Mouse (Mus musculus) erythroblast, embryonic 14.5 days (primary cell): ENCODE data around the gene Adck1. TPM values are rescaled to one million over a fixed set of nuclear protein-coding genes. Genes with fewer than 3 reads are reported as not detected.

Source experiments
- H3K27me3 ChIP-seq: 2 replicates; pipeline ENCODE4 v1.6.1; 2012; ENCODE audit warnings: inconsistent platforms; ENCODE audit not compliant: control insufficient read depth
- H3K36me3 ChIP-seq: 2 replicates; pipeline ENCODE4 v1.6.1; 2012; ENCODE audit warnings: mild to moderate bottlenecking, inconsistent platforms; ENCODE audit not compliant: control insufficient read depth
- H3K4me1 ChIP-seq: 2 replicates; pipeline ENCODE4 v1.6.1; 2012; ENCODE audit warnings: inconsistent platforms; ENCODE audit not compliant: control insufficient read depth
- H3K4me3 ChIP-seq: replicated peaks from 2 replicates; pipeline ENCODE3; 2012; ENCODE audit warnings: moderate library complexity, mild to moderate bottlenecking, inconsistent platforms
- H3K9me3 ChIP-seq: 2 replicates; pipeline ENCODE4 v1.6.1; 2012; ENCODE audit warnings: low read length, inconsistent platforms, mixed read lengths; ENCODE audit not compliant: control insufficient read depth
- GATA1 ChIP-seq: IDR thresholded peaks from 2 replicates; pipeline ENCODE4 v1.6.1; 2012; ENCODE audit warnings: low read length, inconsistent platforms, mixed read lengths
- TAL1 ChIP-seq: IDR thresholded peaks from 3 replicates; pipeline ENCODE4 v1.6.1; 2012; ENCODE audit warnings: low read length, inconsistent platforms, mixed read lengths
- polyA plus RNA-seq: library from polyadenylated mRNA; stranded (reverse); fragments of >175 nt; gene quantifications from 2 replicates; pipeline ENCODE4 v1.2.3, GENCODE M21; 2012

Adck1 gene
- polyA plus RNA-seq, 1 experiment: 0.12 TPM

DNA sequence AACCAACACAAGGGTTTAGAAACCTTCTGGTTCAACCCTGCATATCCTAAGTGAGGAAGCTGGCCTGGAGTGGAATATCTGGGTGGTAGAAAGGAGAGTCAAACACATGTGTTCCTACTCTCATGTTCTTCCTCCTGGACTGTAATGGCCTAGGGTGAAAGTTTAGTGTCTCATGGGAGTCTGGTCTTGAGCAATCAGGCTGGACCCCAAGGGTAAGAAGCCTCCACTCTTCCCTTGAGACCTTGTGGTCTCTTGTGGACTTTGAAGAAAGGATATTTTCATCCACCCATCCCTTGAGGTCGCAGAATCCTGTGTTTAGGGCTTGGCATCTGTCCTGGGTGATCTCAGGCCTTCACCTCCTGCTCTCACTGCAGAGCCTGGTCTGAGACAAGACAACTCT lies 52.9 kb downstream of the Adck1 start:
- Histone ChIP-seq H3K4me1 (no peaks in the 10 kb centered on the region), H3K9me3 (no peaks in the 10 kb centered on the region), H3K36me3 (no peaks in the 10 kb centered on the region), H3K4me3 (no peak overlapping the region), H3K27me3 (no peaks in the 10 kb centered on the region)
- TF ChIP-seq GATA1: no peak
- no peak for TF ChIP-seq TAL1

- H3K27me3 ChIP-seq: no peaks in the 10 kb centered on the region
- H3K4me3 ChIP-seq: no peak overlapping the region
- H3K4me1 ChIP-seq: no peaks in the 10 kb centered on the region
- TF ChIP-seq GATA1 (no peak), TAL1 (no peak)
- no peaks in the 10 kb centered on the region for H3K36me3 ChIP-seq
- H3K9me3 ChIP-seq: no peaks in the 10 kb centered on the region
These were observed 59.7 kb downstream of the Adck1 start for GRCm38 (mm10) chr12:88419912-88420621.

GRCm38 (mm10) chr12:88426926-88427325 lies 66.6 kb downstream of the Adck1 start:
- Histone ChIP-seq H3K4me3 (no peak overlapping the region), H3K9me3 (no peaks in the 10 kb centered on the region), H3K36me3 (peaks cover 2% of the 10 kb centered on the region; the same call in 1 of the 2 replicates), H3K27me3 (no peaks in the 10 kb centered on the region), H3K4me1 (no peaks in the 10 kb centered on the region; the same call in 1 of the 2 replicates)
- TF ChIP-seq TAL1 (no peak), GATA1 (no peak)

- H3K36me3 ChIP-seq: peaks cover 2% of the 10 kb centered on the region; the same call in 1 of the 2 replicates
These were observed 68.4 kb downstream of the Adck1 start for GRCm38 (mm10) chr12:88428735-88429134.

GRCm38 (mm10) chr12:88432277-88432676 lies 71.9 kb downstream of the Adck1 start:
- H3K9me3 ChIP-seq: no peaks in the 10 kb centered on the region
- TF ChIP-seq GATA1: no peak
- no peak for TF ChIP-seq TAL1
- no peaks in the 10 kb centered on the region for H3K27me3 ChIP-seq
- no peaks in the 10 kb centered on the region; the same call in 1 of the 2 replicates for H3K4me1 ChIP-seq
- H3K36me3 ChIP-seq: peaks cover 2% of the 10 kb centered on the region; the same call in 1 of the 2 replicates
- H3K4me3 ChIP-seq: no peak overlapping the region

More at GRCm38 (mm10) chr12:88428735-88429134, 68.4 kb downstream of the Adck1 start:
- Histone ChIP-seq H3K9me3 (no peaks in the 10 kb centered on the region), H3K4me3 (no peak overlapping the region), H3K27me3 (no peaks in the 10 kb centered on the region), H3K4me1 (no peaks in the 10 kb centered on the region; the same call in 1 of the 2 replicates)
- TF ChIP-seq TAL1 (no peak), GATA1 (no peak)

DNA sequence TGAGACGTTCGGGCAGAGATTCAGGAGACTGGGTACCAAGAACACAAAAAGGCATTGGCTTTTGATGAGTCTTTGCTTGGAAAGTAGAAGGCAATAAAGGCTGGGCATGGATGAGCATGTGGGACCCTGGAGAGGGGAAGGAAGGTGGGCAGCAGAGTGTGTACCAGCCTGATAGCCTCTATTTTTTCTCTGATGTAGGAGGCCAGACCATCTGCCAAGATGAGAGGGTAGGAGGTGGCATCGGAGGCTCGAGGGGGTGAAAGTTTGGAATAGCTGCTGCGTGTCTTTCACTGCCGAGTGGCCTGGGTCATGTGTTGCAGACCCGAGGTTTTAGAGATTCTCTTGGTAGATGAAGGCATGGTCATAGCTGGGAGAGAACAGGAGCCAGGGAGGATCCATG lies 72.8 kb downstream of the Adck1 start:
- H3K27me3 ChIP-seq: no peaks in the 10 kb centered on the region
- H3K36me3 ChIP-seq: peaks cover 2% of the 10 kb centered on the region; the same call in 1 of the 2 replicates
- TF ChIP-seq TAL1: no peak
- no peak for TF ChIP-seq GATA1
- H3K4me1 ChIP-seq: no peaks in the 10 kb centered on the region; the same call in 1 of the 2 replicates
- H3K4me3 ChIP-seq: no peak overlapping the region
- no peaks in the 10 kb centered on the region for H3K9me3 ChIP-seq

GRCm38 (mm10) chr12:88436962-88437750 lies 76.8 kb downstream of the Adck1 start:
- Histone ChIP-seq H3K4me3 (no peak overlapping the region), H3K4me1 (no peaks in the 10 kb centered on the region), H3K9me3 (no peaks in the 10 kb centered on the region), H3K27me3 (no peaks in the 10 kb centered on the region), H3K36me3 (no peaks in the 10 kb centered on the region)
- TF ChIP-seq GATA1: no peak
- no peak for TF ChIP-seq TAL1

DNA sequence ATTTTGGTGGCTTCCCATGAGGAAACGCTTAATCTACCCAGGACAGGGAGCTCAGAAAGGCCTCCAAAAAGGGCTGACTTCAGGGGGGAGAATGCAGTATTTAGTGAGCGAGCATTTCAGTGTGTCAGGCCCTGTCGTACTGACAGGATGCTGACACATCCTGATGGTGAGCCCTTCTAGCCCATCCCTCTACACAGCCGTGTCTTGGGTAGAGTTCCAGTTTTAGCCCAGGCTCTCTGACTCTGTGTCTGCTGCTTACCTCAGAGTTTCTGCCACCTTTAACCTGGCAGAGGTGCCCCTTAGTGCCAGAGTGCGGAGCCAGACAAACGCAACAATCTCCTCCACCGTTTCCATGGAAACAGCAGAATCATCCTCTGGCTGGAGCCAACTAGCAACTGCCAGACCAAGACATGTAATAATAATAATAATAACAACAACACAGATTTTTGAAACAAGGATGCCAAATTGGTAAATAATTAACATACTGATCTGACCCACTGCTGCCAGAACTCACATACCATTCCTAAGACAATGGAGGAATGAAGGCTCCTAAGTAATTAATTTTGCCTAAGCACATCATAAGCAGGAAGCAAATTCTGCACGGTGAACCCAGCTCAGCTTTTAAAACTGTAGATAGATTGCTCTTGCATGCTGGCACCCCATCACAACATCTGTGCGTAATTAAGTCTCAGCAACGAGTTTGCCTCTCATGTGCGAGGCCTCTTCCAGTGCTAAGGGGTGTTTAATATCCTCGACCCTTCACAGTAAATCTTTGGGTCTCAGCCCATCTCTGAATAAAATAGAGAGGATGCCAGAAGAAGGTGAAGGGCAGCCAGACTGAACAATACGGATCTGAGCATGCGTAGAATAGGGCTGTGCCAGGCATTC lies 81.8 kb downstream of the Adck1 start:
- TF ChIP-seq TAL1 (no peak), GATA1 (no peak)
- H3K4me1 ChIP-seq: no peaks in the 10 kb centered on the region
- H3K27me3 ChIP-seq: no peaks in the 10 kb centered on the region
- H3K36me3 ChIP-seq: peaks cover 3% of the 10 kb centered on the region
- H3K9me3 ChIP-seq: no peaks in the 10 kb centered on the region
- H3K4me3 ChIP-seq: no peak overlapping the region
